Mouse (Mus musculus) liver, adult 2 months (tissue): Measurements from ENCODE around the gene 2810408A11Rik. TPM values are rescaled to one million over a fixed set of nuclear protein-coding genes. Genes with fewer than 3 reads are reported as not detected.

Experiments used
- DNase-seq: peaks from one replicate; pipeline ENCODE4 v3.0.0-alpha.2; 2011; ENCODE audit warnings: low read depth, low spot score; ENCODE audit errors: extremely low read depth
- H3K27ac ChIP-seq: fragments of 200-500 bp; replicated peaks from 2 replicates; pipeline ENCODE4 v1.5.1; 2012; ENCODE audit warnings: low read depth, mild to moderate bottlenecking, control low read depth, inconsistent platforms, low read length; ENCODE audit not compliant: insufficient read depth
- H3K27me3 ChIP-seq: fragments of 200-500 bp; 2 replicates; pipeline ENCODE4 v1.6.1; 2012; ENCODE audit warnings: mild to moderate bottlenecking, moderate library complexity, low read length, inconsistent platforms; ENCODE audit not compliant: control insufficient read depth, insufficient read depth
- H3K36me3 ChIP-seq: fragments of 200-500 bp; 2 replicates; pipeline ENCODE4 v1.6.1; 2012; ENCODE audit warnings: low read length, inconsistent platforms; ENCODE audit not compliant: control insufficient read depth, insufficient read depth
- H3K4me1 ChIP-seq: fragments of 200-500 bp; 2 replicates; pipeline ENCODE4 v1.6.1; 2011; ENCODE audit warnings: low read length; ENCODE audit not compliant: control insufficient read depth, insufficient read depth
- H3K4me3 ChIP-seq: fragments of 200-500 bp; 2 replicates; pipeline ENCODE4 v1.5.1; 2011; ENCODE audit warnings: low read depth, mild to moderate bottlenecking, control low read depth, low read length, moderate library complexity; ENCODE audit not compliant: insufficient read depth
- H3K79me2 ChIP-seq: fragments of 200-500 bp; 2 replicates; pipeline ENCODE4 v1.6.1; 2012; ENCODE audit warnings: inconsistent platforms, mild to moderate bottlenecking, low read length, moderate library complexity; ENCODE audit not compliant: control insufficient read depth, insufficient read depth
- H3K9ac ChIP-seq: fragments of 200-500 bp; 2 replicates; pipeline ENCODE4 v1.6.1; 2012; ENCODE audit warnings: low read depth, mild to moderate bottlenecking, control low read depth, inconsistent platforms, low read length
- CTCF ChIP-seq: fragments of 200-500 bp; IDR thresholded peaks from 2 replicates; pipeline ENCODE4 v1.5.1; 2011; ENCODE audit warnings: low read depth, low read length, control low read depth
- POLR2A ChIP-seq: fragments of 200-500 bp; IDR thresholded peaks from 2 replicates; pipeline ENCODE4 v1.6.1; 2011; ENCODE audit warnings: low read length, control low read depth; ENCODE audit not compliant: insufficient read depth; ENCODE audit errors: extremely low read depth
- WGBS: fragments of 180-500 bp; shearing (Covaris S2); methylation state at CpG from one replicate; pipeline ENCODE4 v1.1.7; 2018; 5-methylcytosine and 5-hydroxymethylcytosine counted together
- polyA plus RNA-seq: library from polyadenylated mRNA; depleted of rRNA; stranded (reverse); fragments of >200 nt; gene quantifications from 2 replicates; pipeline ENCODE4 v1.2.3, GENCODE M21; 2012
- total RNA-seq: library from RNA; depleted of rRNA; stranded (reverse); fragments of >200 nt; gene quantifications from 2 replicates; pipeline ENCODE4 v1.2.3, GENCODE M21; 2014

The 2810408A11Rik gene
- total and polyA plus RNA-seq, 2 experiments, result 0.06 to 0.18 TPM

GRCm38 (mm10) chr11:69902972-69903371 is 2.2 kb upstream of the 2810408A11Rik start:
- Histone ChIP-seq H3K4me1 (no peaks in the 10 kb centered on the region), H3K27ac (no peak overlapping the region), H3K27me3 (no peaks in the 10 kb centered on the region), H3K9ac (no peak overlapping the region), H3K79me2 (no peaks in the 10 kb centered on the region), H3K36me3 (peaks cover 11% of the 10 kb centered on the region), H3K4me3 (no peak overlapping the region)
- TF ChIP-seq CTCF (no peak), POLR2A (no peak)
- WGBS, result 89% methylated on average over 13 of the region's 13 CpGs
- no peak for DNase-seq

- no peak for DNase-seq
- no peak for TF ChIP-seq POLR2A
- no peak for TF ChIP-seq CTCF
- Histone ChIP-seq H3K27me3 (no peaks in the 10 kb centered on the region), H3K27ac (no peak overlapping the region), H3K4me1 (no peaks in the 10 kb centered on the region), H3K79me2 (no peaks in the 10 kb centered on the region), H3K4me3 (peak overlapping the region; percentile 64), H3K36me3 (peaks cover 3% of the 10 kb centered on the region; the same call in 1 of the 2 replicates), H3K9ac (peak overlapping the region; percentile 67)
- WGBS, result under 1% methylated on average over 39 of the region's 39 CpGs
These were observed 1.2 kb upstream of the 2810408A11Rik start for GRCm38 (mm10) chr11:69901993-69902392.

DNA sequence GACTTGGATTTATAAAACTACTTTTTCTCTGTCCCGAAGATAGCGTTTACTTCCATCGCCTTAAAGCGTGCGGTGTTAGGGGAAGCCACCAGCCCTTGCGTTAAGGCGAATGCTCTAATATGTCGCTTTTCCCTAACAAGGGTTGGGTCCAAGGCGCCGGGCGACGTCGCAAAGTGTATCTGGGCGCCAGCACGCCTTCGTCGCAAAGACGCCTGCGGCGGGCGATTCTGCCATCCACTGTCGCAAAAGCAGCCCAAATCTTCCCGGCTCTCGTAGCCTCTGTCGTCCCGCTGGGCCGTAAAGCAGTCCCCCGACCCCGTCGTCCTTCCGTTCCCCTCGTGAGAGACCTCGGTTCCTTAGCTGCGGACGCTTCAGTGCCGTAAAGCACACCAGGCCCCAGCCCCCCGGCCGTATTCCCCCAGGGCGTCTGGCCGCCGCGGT is 639 bp upstream of the 2810408A11Rik start:
- Histone ChIP-seq H3K9ac (peak overlapping the region; percentile 67), H3K4me3 (peak overlapping the region; percentile 64), H3K79me2 (no peaks in the 10 kb centered on the region), H3K27ac (peak overlapping the region; percentile 69), H3K36me3 (peaks cover 2% of the 10 kb centered on the region; the same call in 1 of the 2 replicates), H3K27me3 (no peaks in the 10 kb centered on the region), H3K4me1 (no peaks in the 10 kb centered on the region)
- TF ChIP-seq CTCF, result no peak
- TF ChIP-seq POLR2A, result 0 out of 2 replicates have a peak, but pooled peaks have one; percentile 46
- DNase-seq, result peak; percentile 88
- WGBS, result 0% methylated on average over 42 of the region's 42 CpGs

DNA sequence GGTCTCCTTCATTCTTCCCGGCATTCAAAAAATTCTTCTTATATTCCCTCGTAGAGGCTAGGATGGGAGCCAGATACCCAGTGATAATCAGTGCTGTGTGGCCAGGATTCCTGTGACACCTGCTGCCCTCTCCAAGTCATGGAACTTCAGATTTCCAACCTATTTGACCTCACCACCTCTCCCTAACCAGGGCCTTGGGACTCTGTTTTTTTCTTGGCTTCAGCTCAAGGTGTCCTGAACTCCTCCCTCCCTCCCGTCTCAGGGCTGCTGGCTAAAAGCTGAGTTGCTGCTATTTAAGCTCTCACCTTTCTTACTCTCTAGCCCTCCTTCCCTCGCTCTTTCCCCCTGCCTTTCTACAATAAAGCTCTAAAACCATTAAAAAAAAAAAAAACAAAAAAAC is 917 bp downstream of the 2810408A11Rik start:
- DNase-seq, result no peak
- H3K9ac ChIP-seq, result no peak overlapping the region

DNA sequence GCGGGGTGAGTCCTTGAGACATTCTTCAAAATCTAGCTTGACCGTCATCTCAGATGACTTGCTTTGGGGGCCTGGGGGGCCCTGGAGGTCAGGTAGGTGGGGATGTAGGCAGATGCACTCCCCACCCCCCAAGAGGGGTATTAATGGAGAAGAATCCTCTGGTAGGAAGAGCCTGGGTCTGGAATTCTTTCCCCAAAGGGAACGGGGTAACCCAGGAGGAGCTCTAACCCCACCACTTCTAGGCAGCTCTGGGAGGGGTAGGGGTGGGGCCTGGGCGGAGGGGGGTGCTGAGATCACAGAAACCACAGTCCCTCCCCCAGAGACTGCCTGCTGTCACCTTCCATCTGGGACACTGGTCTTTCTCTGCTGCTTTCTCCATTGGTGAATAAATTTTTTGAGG is 5.5 kb downstream of the 2810408A11Rik start, which contains the start of gene Acap1:
Gene Acap1, minus strand, starts transcription at position 249 of the 400 bp plus-strand sequence.
- Histone ChIP-seq H3K79me2 (no peaks in the 10 kb centered on the region), H3K36me3 (no peaks in the 10 kb centered on the region), H3K9ac (no peak within 1 kb of the TSS), H3K27me3 (no peaks in the 10 kb centered on the region), H3K4me1 (no peaks in the 10 kb centered on the region), H3K4me3 (no peak within 1 kb of the TSS), H3K27ac (no peak within 1 kb of the TSS)
- TF ChIP-seq POLR2A, result no peak
- no peak for TF ChIP-seq CTCF
- WGBS, result 79% methylated on average over 4 of the region's 4 CpGs
- DNase-seq, result no peak

More for the DNA sequence above, 917 bp downstream of the 2810408A11Rik start:
- TF ChIP-seq POLR2A (no peak), CTCF (no peak)
- H3K27me3 ChIP-seq, result no peaks in the 10 kb centered on the region
- peaks cover 2% of the 10 kb centered on the region; the same call in 1 of the 2 replicates for H3K36me3 ChIP-seq
- H3K4me1 ChIP-seq, result no peaks in the 10 kb centered on the region
- no peak overlapping the region for H3K4me3 ChIP-seq
- no peaks in the 10 kb centered on the region for H3K79me2 ChIP-seq
- H3K27ac ChIP-seq, result no peak overlapping the region
- 46% methylated on average over 4 of the region's 4 CpGs for WGBS

DNA sequence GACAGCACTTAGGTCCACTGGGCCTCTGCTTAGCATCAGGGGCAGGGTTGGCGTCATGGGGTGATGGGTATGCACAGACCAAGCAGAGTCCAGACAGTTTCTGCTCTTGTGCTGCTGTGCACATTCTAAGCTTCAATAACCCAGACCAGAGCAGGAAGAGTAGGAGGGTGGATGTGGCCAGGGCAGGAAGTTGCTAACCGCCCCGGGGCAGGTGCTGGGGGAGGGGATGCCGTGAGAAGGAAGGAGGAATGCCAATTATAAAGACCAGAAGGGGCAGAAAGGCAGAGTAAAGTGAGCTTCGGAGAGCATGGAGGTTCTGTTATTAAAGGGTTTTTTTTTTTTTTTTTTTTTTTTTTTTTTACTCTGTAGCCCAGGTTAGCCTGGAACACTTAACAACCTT is 6.1 kb downstream of the 2810408A11Rik start:
- no peak overlapping the region for H3K9ac ChIP-seq

More for the DNA sequence above, 6.1 kb downstream of the 2810408A11Rik start:
- no peak overlapping the region for H3K27ac ChIP-seq
- WGBS, result 72% methylated on average over 5 of the region's 5 CpGs
- H3K79me2 ChIP-seq, result no peaks in the 10 kb centered on the region
- TF ChIP-seq CTCF (no peak), POLR2A (no peak)
- no peak overlapping the region for H3K4me3 ChIP-seq
- H3K27me3 ChIP-seq, result no peaks in the 10 kb centered on the region
- no peaks in the 10 kb centered on the region for H3K36me3 ChIP-seq
- DNase-seq, result no peak
- H3K4me1 ChIP-seq, result no peaks in the 10 kb centered on the region
